Mouse (Mus musculus): ENCODE measurements around the gene Fyco1. TPM values are rescaled to one million over a fixed set of nuclear protein-coding genes. Genes with fewer than 3 reads are reported as not detected.

Fyco1 gene
- polyA plus RNA-seq (2015; fragmentation: Nextera tagmentation; extraction: Ambion mirVana), result 10.9 and 12.0 TPM in 2 replicates

- H3K27ac ChIP-seq, result peak within 1 kb of the TSS; percentile 76
- ATAC-seq, result peak; percentile 98
- no peaks in the 10 kb centered on the region for H3K36me3 ChIP-seq (ENCODE audit: poor library complexity, severe bottlenecking)
- no peaks in the 10 kb centered on the region for H3K9me3 ChIP-seq (replicated peaks)
- H3K4me3 ChIP-seq, result peak within 1 kb of the TSS; percentile 70
- peak within 1 kb of the TSS; percentile 82 for H3K4me2 ChIP-seq
- whole genome bisulfite sequencing, result under 1% methylated on average over 47 of the region's 47 CpGs
- H3K4me1 ChIP-seq, result peaks cover 18% of the 10 kb centered on the region
- H3K27me3 ChIP-seq, result no peaks in the 10 kb centered on the region
- H3K9ac ChIP-seq, result peak within 1 kb of the TSS; percentile 72
Observed at GRCm38 (mm10) chr9:123851713-123852448, at the start of gene Fyco1. Fyco1 (minus strand) TSS chr9:123851899.

- H3K4me2 ChIP-seq, result no peak overlapping the region
- WGBS, result 81% methylated on average over 4 of the region's 4 CpGs
- H3K4me1 ChIP-seq, result no peaks in the 10 kb centered on the region
- H3K36me3 ChIP-seq (ENCODE audit: poor library complexity, severe bottlenecking), result no peaks in the 10 kb centered on the region
- H3K9ac ChIP-seq, result no peak overlapping the region
- no peak overlapping the region for H3K27ac ChIP-seq
- no peaks in the 10 kb centered on the region for H3K9me3 ChIP-seq (replicated peaks)
- H3K4me3 ChIP-seq, result no peak overlapping the region
- H3K27me3 ChIP-seq, result no peaks in the 10 kb centered on the region
- ATAC-seq, result no peak
Observed at GRCm38 (mm10) chr9:123872049-123872448, 20.4 kb upstream of the Fyco1 start.

GRCm38 (mm10) chr9:123869167-123869784 lies 17.6 kb upstream of the Fyco1 start:
- WGBS, result 46% methylated on average over 5 of the region's 6 CpGs

GRCm38 (mm10) chr9:123863641-123864040 lies 11.9 kb upstream of the Fyco1 start:
- Histone ChIP-seq H3K27me3 (no peaks in the 10 kb centered on the region), H3K4me3 (no peak overlapping the region), H3K36me3 (ENCODE audit: poor library complexity, severe bottlenecking) (no peaks in the 10 kb centered on the region), H3K4me1 (no peaks in the 10 kb centered on the region), H3K27ac (no peak overlapping the region), H3K4me2 (no peak overlapping the region), H3K9ac (no peak overlapping the region), H3K9me3 (replicated peaks) (no peaks in the 10 kb centered on the region)
- 86% methylated on average over 1 of the region's 1 CpGs for WGBS
- ATAC-seq, result no peak

More at GRCm38 (mm10) chr9:123869167-123869784, 17.6 kb upstream of the Fyco1 start:
- no peak overlapping the region for H3K4me2 ChIP-seq
- H3K36me3 ChIP-seq (ENCODE audit: poor library complexity, severe bottlenecking), result no peaks in the 10 kb centered on the region
- no peak overlapping the region for H3K9ac ChIP-seq
- no peak for ATAC-seq
- no peaks in the 10 kb centered on the region for H3K4me1 ChIP-seq
- no peak overlapping the region for H3K4me3 ChIP-seq
- H3K27me3 ChIP-seq, result no peaks in the 10 kb centered on the region
- H3K27ac ChIP-seq, result no peak overlapping the region
- no peaks in the 10 kb centered on the region for H3K9me3 ChIP-seq (replicated peaks)

GRCm38 (mm10) chr9:123862895-123863616 lies 11.4 kb upstream of the Fyco1 start:
- H3K4me3 ChIP-seq, result no peak overlapping the region
- H3K9ac ChIP-seq, result no peak overlapping the region
- H3K27me3 ChIP-seq, result no peaks in the 10 kb centered on the region
- H3K4me2 ChIP-seq, result no peak overlapping the region
- H3K9me3 ChIP-seq (replicated peaks), result no peaks in the 10 kb centered on the region
- no peak for ATAC-seq
- H3K36me3 ChIP-seq (ENCODE audit: poor library complexity, severe bottlenecking), result no peaks in the 10 kb centered on the region
- WGBS, result 85% methylated on average over 1 of the region's 1 CpGs
- no peaks in the 10 kb centered on the region for H3K4me1 ChIP-seq
- no peak overlapping the region for H3K27ac ChIP-seq

- no peak within 1 kb of the TSS for H3K4me3 ChIP-seq
Observed at GRCm38 (mm10) chr9:123861929-123862328, 10.2 kb upstream of the Fyco1 start, which contains the start of gene Xcr1. Xcr1 (minus strand) TSS chr9:123862029.

GRCm38 (mm10) chr9:123856836-123857235 lies 5.1 kb upstream of the Fyco1 start:
- ATAC-seq, result no peak
- Histone ChIP-seq H3K36me3 (ENCODE audit: poor library complexity, severe bottlenecking) (no peaks in the 10 kb centered on the region), H3K9me3 (replicated peaks) (no peaks in the 10 kb centered on the region), H3K9ac (no peak overlapping the region), H3K4me3 (no peak overlapping the region), H3K27ac (no peak overlapping the region), H3K4me2 (no peak overlapping the region), H3K4me1 (peaks cover 3% of the 10 kb centered on the region; the same call in 1 of the 2 replicates), H3K27me3 (no peaks in the 10 kb centered on the region)
- 94% methylated on average over 2 of the region's 2 CpGs for WGBS

More at GRCm38 (mm10) chr9:123861929-123862328, 10.2 kb upstream of the Fyco1 start, which contains the start of gene Xcr1:
- Histone ChIP-seq H3K4me1 (no peaks in the 10 kb centered on the region), H3K36me3 (ENCODE audit: poor library complexity, severe bottlenecking) (no peaks in the 10 kb centered on the region), H3K27me3 (no peaks in the 10 kb centered on the region), H3K9ac (no peak within 1 kb of the TSS), H3K9me3 (replicated peaks) (no peaks in the 10 kb centered on the region), H3K27ac (no peak within 1 kb of the TSS), H3K4me2 (no peak within 1 kb of the TSS)
- no peak for ATAC-seq
- WGBS, result 87% methylated on average over 9 of the region's 9 CpGs

GRCm38 (mm10) chr9:123852449-123853390 lies 1.0 kb upstream of the Fyco1 start:
- peak; percentile 39 for ATAC-seq
- peaks cover 18% of the 10 kb centered on the region for H3K4me1 ChIP-seq
- peak overlapping the region; percentile 59 for H3K9ac ChIP-seq
- no peaks in the 10 kb centered on the region for H3K9me3 ChIP-seq (replicated peaks)
- peak overlapping the region; percentile 16; the same call in 1 of the 2 replicates for H3K27ac ChIP-seq
- H3K36me3 ChIP-seq (ENCODE audit: poor library complexity, severe bottlenecking), result no peaks in the 10 kb centered on the region
- peak overlapping the region; percentile 63 for H3K4me2 ChIP-seq
- peak overlapping the region; percentile 34 for H3K4me3 ChIP-seq
- 61% methylated on average over 5 of the region's 5 CpGs for WGBS
- no peaks in the 10 kb centered on the region for H3K27me3 ChIP-seq

GRCm38 (mm10) chr9:123851062-123851712 lies 512 bp downstream of the Fyco1 start:
- ATAC-seq, result peak; percentile 86
- no peaks in the 10 kb centered on the region for H3K36me3 ChIP-seq (ENCODE audit: poor library complexity, severe bottlenecking)
- WGBS, result under 1% methylated on average over 27 of the region's 27 CpGs
- H3K4me2 ChIP-seq, result peak overlapping the region; percentile 82
- no peaks in the 10 kb centered on the region for H3K9me3 ChIP-seq (replicated peaks)
- peak overlapping the region; percentile 76 for H3K27ac ChIP-seq
- no peaks in the 10 kb centered on the region for H3K27me3 ChIP-seq
- H3K4me3 ChIP-seq, result peak overlapping the region; percentile 70
- peak overlapping the region; percentile 72 for H3K9ac ChIP-seq
- peaks cover 18% of the 10 kb centered on the region for H3K4me1 ChIP-seq

- WGBS, result 6% methylated on average over 2 of the region's 2 CpGs
- peak overlapping the region; percentile 70 for H3K4me3 ChIP-seq
- peak overlapping the region; percentile 15; the same call in 1 of the 2 replicates for H3K27ac ChIP-seq
- H3K4me2 ChIP-seq, result peak overlapping the region; percentile 82
- peak overlapping the region; percentile 72 for H3K9ac ChIP-seq
- no peak for ATAC-seq
- no peaks in the 10 kb centered on the region for H3K27me3 ChIP-seq
- no peaks in the 10 kb centered on the region for H3K36me3 ChIP-seq (ENCODE audit: poor library complexity, severe bottlenecking)
- H3K9me3 ChIP-seq (replicated peaks), result no peaks in the 10 kb centered on the region
- H3K4me1 ChIP-seq, result peaks cover 18% of the 10 kb centered on the region
Observed at GRCm38 (mm10) chr9:123850705-123851061, 1.0 kb downstream of the Fyco1 start.

Measured in forebrain, embryonic 13.5 days (tissue).